Mouse (Mus musculus) adrenal gland, postnatal 25 days (tissue): ENCODE measurements around the gene Pnpla1. TPM values are rescaled to one million over a fixed set of nuclear protein-coding genes. Genes with fewer than 3 reads are reported as not detected.
A peak's percentile ranks its signal among the peaks of the same experiment; 100 is the strongest.

Experiments used
- DNase-seq: peaks from one replicate; pipeline ENCODE4 v3.0.0; 2021; ENCODE audit warnings: mixed read lengths
- total RNA-seq: library from RNA; stranded (reverse); gene quantifications from 2 replicates; pipeline ENCODE4 v1.2.3, GENCODE M21; 2021

Pnpla1 gene
- total RNA-seq, 1 experiment from 2014 or later: 0.09 TPM

- no peak for DNase-seq
Observed at GRCm38 (mm10) chr17:28843665-28844064, 14.5 kb upstream of the Pnpla1 start.

GRCm38 (mm10) chr17:28846974-28847617 is 11.1 kb upstream of the Pnpla1 start:
- DNase-seq: no peak

- DNase-seq: peak; percentile 71
Observed at GRCm38 (mm10) chr17:28850511-28850910, 7.7 kb upstream of the Pnpla1 start.

GRCm38 (mm10) chr17:28854377-28854776 is 3.8 kb upstream of the Pnpla1 start:
- no peak for DNase-seq

- DNase-seq: peak; percentile 83
Observed at GRCm38 (mm10) chr17:28855166-28855885, 2.9 kb upstream of the Pnpla1 start.

- no peak for DNase-seq
Observed at GRCm38 (mm10) chr17:28856030-28856429, 2.2 kb upstream of the Pnpla1 start.

GRCm38 (mm10) chr17:28863926-28864325 is 5.7 kb downstream of the Pnpla1 start:
- no peak for DNase-seq

- DNase-seq: no peak
Observed at GRCm38 (mm10) chr17:28864464-28864863, 6.3 kb downstream of the Pnpla1 start.

- DNase-seq: no peak
Observed at GRCm38 (mm10) chr17:28866921-28867320, 8.7 kb downstream of the Pnpla1 start.

- DNase-seq: no peak
Observed at GRCm38 (mm10) chr17:28867381-28867780, 9.2 kb downstream of the Pnpla1 start.

GRCm38 (mm10) chr17:28869412-28870110 is 11.3 kb downstream of the Pnpla1 start:
- DNase-seq: no peak

- no peak for DNase-seq
Observed at GRCm38 (mm10) chr17:28870435-28870834, 12.2 kb downstream of the Pnpla1 start.

- no peak for DNase-seq
Observed at GRCm38 (mm10) chr17:28871831-28872230, 13.6 kb downstream of the Pnpla1 start.

- DNase-seq: no peak
Observed at GRCm38 (mm10) chr17:28872322-28872721, 14.1 kb downstream of the Pnpla1 start.

GRCm38 (mm10) chr17:28874216-28874615 is 16.0 kb downstream of the Pnpla1 start:
- no peak for DNase-seq

- DNase-seq: peak; percentile 76
Observed at GRCm38 (mm10) chr17:28874825-28875224, 16.6 kb downstream of the Pnpla1 start.

GRCm38 (mm10) chr17:28875316-28875715 is 17.1 kb downstream of the Pnpla1 start:
- peak; percentile 60 for DNase-seq

GRCm38 (mm10) chr17:28876331-28876730 is 18.1 kb downstream of the Pnpla1 start:
- no peak for DNase-seq

- DNase-seq: no peak
Observed at GRCm38 (mm10) chr17:28876821-28877220, 18.6 kb downstream of the Pnpla1 start.

GRCm38 (mm10) chr17:28879931-28880391 is 21.8 kb downstream of the Pnpla1 start:
- peak; percentile 74 for DNase-seq

GRCm38 (mm10) chr17:28882316-28882715 is 24.1 kb downstream of the Pnpla1 start:
- DNase-seq: peak; percentile 79

- DNase-seq: no peak
Observed at GRCm38 (mm10) chr17:28882810-28883209, 24.6 kb downstream of the Pnpla1 start.

- DNase-seq: no peak
Observed at GRCm38 (mm10) chr17:28883941-28884516, 25.8 kb downstream of the Pnpla1 start.
